Mouse (Mus musculus): ENCODE measurements at regions not wholly inside any gene's neighbourhood (a gene's known extent, or its start where the extent isn't known, plus 50 kb on each side); places are given as distances from the start of the nearest gene placed in this dataset.

- no peak for TF ChIP-seq CTCF (IDR thresholded peaks at IDR 0.05; ENCODE audit: low read depth)
- H3K36me3 ChIP-seq (ENCODE audit: insufficient read depth, low read length), result no peaks in the 10 kb centered on the region
- no peak for ATAC-seq (replicated peaks; ENCODE audit: low FRiP score, low read depth)
- H3K4me2 ChIP-seq (ENCODE audit: low read length), result no peak overlapping the region
- H3K9me3 ChIP-seq (replicated peaks; ENCODE audit: low read length), result no peaks in the 10 kb centered on the region
- H3K4me1 ChIP-seq (replicated peaks; ENCODE audit: insufficient read depth, low read length), result no peaks in the 10 kb centered on the region
- H3K27me3 ChIP-seq (ENCODE audit: insufficient read depth, low read length), result no peaks in the 10 kb centered on the region
- no peak overlapping the region for H3K4me3 ChIP-seq (replicated peaks; ENCODE audit: low read depth, low read length)
- no peak overlapping the region for H3K27ac ChIP-seq
- peak; percentile 47 for DNase-seq (ENCODE audit: low spot score)
- H3K9ac ChIP-seq (ENCODE audit: low read depth, low read length), result no peak overlapping the region
- 34% methylated on average over 8 of the region's 8 CpGs for WGBS
These were observed 545.5 kb downstream of the Lmo4 start for GRCm38 (mm10) chr3:143659421-143659978.

DNA sequence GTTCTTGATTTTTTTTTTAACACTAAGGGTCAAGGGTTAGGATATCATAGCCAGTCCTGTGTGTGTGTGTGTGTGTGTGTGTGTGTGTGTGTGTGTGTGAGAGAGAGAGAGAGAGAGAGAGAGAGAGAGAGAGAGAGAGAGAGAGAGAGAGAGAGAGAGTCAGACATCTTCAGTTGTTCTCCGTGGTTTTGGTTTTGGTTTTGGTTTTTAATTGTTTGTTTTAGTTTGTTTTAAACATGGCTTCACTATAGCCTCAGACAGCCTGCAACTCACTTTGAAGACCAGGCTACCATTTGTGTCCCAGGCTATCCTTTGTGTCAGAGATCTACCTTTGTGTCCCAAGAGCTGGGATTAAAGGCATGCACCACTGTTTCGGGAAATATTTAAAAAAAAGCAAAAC, 557.8 kb downstream of the Lmo4 start:
- H3K27me3 ChIP-seq (ENCODE audit: insufficient read depth, low read length), result no peaks in the 10 kb centered on the region
- DNase-seq (ENCODE audit: low spot score) (no peak), ATAC-seq (replicated peaks; ENCODE audit: low FRiP score, low read depth) (no peak)
- WGBS, result 82% methylated on average over 2 of the region's 2 CpGs
- TF ChIP-seq CTCF (IDR thresholded peaks at IDR 0.05; ENCODE audit: low read depth), result no peak
- no peaks in the 10 kb centered on the region for H3K36me3 ChIP-seq (ENCODE audit: insufficient read depth, low read length)
- H3K9ac ChIP-seq (ENCODE audit: low read depth, low read length), result no peak overlapping the region
- no peaks in the 10 kb centered on the region for H3K4me1 ChIP-seq (replicated peaks; ENCODE audit: insufficient read depth, low read length)
- no peak overlapping the region for H3K4me2 ChIP-seq (ENCODE audit: low read length)
- no peak overlapping the region for H3K27ac ChIP-seq
- no peak overlapping the region for H3K4me3 ChIP-seq (replicated peaks; ENCODE audit: low read depth, low read length)
- H3K9me3 ChIP-seq (replicated peaks; ENCODE audit: low read length), result no peaks in the 10 kb centered on the region

DNA sequence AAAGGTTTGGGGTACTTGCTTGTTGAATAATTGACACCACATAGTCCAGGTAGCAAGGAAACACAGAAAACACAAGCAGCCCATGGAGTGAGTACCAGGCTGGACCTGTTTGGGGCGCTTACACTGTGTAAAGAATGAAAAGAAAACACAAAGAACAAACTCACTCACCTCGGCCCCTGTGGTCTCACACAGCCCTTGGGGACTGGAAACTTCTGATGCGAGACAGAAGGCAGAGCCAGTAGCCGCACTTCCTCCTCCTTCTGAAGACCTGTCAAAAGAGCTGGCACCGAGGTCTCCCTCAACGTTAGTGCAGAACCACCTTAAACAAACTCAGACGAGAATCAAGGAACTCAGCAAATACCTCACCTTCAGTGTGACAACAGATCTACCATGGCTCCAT, 558.2 kb downstream of the Lmo4 start:
- DNase-seq (ENCODE audit: low spot score) (no peak), ATAC-seq (replicated peaks; ENCODE audit: low FRiP score, low read depth) (peak; percentile 87; the same call in 1 of the 2 replicates)
- Histone ChIP-seq H3K9me3 (replicated peaks; ENCODE audit: low read length) (no peaks in the 10 kb centered on the region), H3K4me1 (replicated peaks; ENCODE audit: insufficient read depth, low read length) (no peaks in the 10 kb centered on the region), H3K36me3 (ENCODE audit: insufficient read depth, low read length) (no peaks in the 10 kb centered on the region), H3K27ac (no peak overlapping the region), H3K4me3 (replicated peaks; ENCODE audit: low read depth, low read length) (no peak overlapping the region), H3K9ac (ENCODE audit: low read depth, low read length) (no peak overlapping the region), H3K4me2 (ENCODE audit: low read length) (no peak overlapping the region), H3K27me3 (ENCODE audit: insufficient read depth, low read length) (no peaks in the 10 kb centered on the region)
- WGBS, result 30% methylated on average over 7 of the region's 7 CpGs
- no peak for TF ChIP-seq CTCF (IDR thresholded peaks at IDR 0.05; ENCODE audit: low read depth)

DNA sequence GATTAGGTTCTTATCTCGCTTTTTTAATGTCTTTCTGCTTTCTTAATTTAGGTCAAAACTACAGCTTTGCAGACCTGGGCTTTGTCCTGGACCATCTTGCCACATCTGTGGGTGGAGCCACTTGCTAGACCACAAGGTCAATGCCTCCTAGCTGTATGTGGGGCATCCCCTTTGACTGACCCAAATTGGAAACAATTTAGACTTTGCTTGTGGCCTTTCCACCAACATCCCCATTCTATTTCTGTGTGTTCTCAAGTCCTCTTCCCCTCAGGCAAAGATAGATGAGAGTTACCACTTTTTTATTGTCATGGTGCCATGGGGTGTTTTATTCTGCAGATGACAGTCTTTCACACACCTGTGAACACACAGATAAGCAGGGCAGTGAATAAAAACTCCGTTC, 572.0 kb downstream of the Lmo4 start:
- 73% methylated on average over 2 of the region's 2 CpGs for WGBS
- Histone ChIP-seq H3K4me2 (ENCODE audit: low read length) (no peak overlapping the region), H3K4me3 (replicated peaks; ENCODE audit: low read depth, low read length) (no peak overlapping the region), H3K27me3 (ENCODE audit: insufficient read depth, low read length) (no peaks in the 10 kb centered on the region), H3K9ac (ENCODE audit: low read depth, low read length) (no peak overlapping the region), H3K36me3 (ENCODE audit: insufficient read depth, low read length) (no peaks in the 10 kb centered on the region), H3K9me3 (replicated peaks; ENCODE audit: low read length) (no peaks in the 10 kb centered on the region), H3K27ac (no peak overlapping the region), H3K4me1 (replicated peaks; ENCODE audit: insufficient read depth, low read length) (peaks cover 3% of the 10 kb centered on the region; the same call in 1 of the 2 replicates)
- DNase-seq (ENCODE audit: low spot score), result no peak
- no peak for ATAC-seq (replicated peaks; ENCODE audit: low FRiP score, low read depth)
- no peak for TF ChIP-seq CTCF (IDR thresholded peaks at IDR 0.05; ENCODE audit: low read depth)

DNA sequence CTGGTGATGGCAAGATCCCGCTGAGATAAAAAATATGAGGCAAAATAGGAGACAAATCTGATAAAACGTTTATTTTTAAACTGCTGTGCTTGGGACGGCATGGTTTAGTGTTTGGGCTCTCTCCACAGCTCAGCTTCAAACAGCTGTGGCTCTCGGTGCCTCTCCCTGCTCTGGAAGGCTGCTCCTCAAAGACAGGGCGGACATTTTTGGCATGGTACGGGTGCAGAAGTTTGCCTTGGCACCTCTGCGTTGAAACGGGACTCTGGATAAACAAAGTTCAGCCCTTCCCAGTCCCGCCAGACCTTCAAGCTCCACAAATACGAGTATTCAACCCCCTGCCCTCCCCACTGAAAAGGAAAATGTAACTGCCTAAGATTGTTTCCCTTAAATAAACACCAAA, 573.8 kb downstream of the Lmo4 start:
- no peaks in the 10 kb centered on the region for H3K9me3 ChIP-seq (replicated peaks; ENCODE audit: low read length)
- peaks cover 3% of the 10 kb centered on the region; the same call in 1 of the 2 replicates for H3K4me1 ChIP-seq (replicated peaks; ENCODE audit: insufficient read depth, low read length)
- no peak overlapping the region for H3K4me3 ChIP-seq (replicated peaks; ENCODE audit: low read depth, low read length)
- no peak for TF ChIP-seq CTCF (IDR thresholded peaks at IDR 0.05; ENCODE audit: low read depth)
- DNase-seq (ENCODE audit: low spot score), result no peak
- ATAC-seq (replicated peaks; ENCODE audit: low FRiP score, low read depth), result no peak
- H3K36me3 ChIP-seq (ENCODE audit: insufficient read depth, low read length), result no peaks in the 10 kb centered on the region
- peak overlapping the region; percentile 32; the same call in 1 of the 2 replicates for H3K4me2 ChIP-seq (ENCODE audit: low read length)
- H3K9ac ChIP-seq (ENCODE audit: low read depth, low read length), result no peak overlapping the region
- no peak overlapping the region for H3K27ac ChIP-seq
- no peaks in the 10 kb centered on the region for H3K27me3 ChIP-seq (ENCODE audit: insufficient read depth, low read length)
- 29% methylated on average over 10 of the region's 10 CpGs for WGBS

GRCm38 (mm10) chr3:143624906-143625305, 580.1 kb downstream of the Lmo4 start:
- Histone ChIP-seq H3K27me3 (ENCODE audit: insufficient read depth, low read length) (no peaks in the 10 kb centered on the region), H3K9me3 (replicated peaks; ENCODE audit: low read length) (no peaks in the 10 kb centered on the region), H3K4me3 (replicated peaks; ENCODE audit: low read depth, low read length) (no peak overlapping the region), H3K27ac (no peak overlapping the region), H3K4me1 (replicated peaks; ENCODE audit: insufficient read depth, low read length) (no peaks in the 10 kb centered on the region; the same call in 1 of the 2 replicates), H3K36me3 (ENCODE audit: insufficient read depth, low read length) (no peaks in the 10 kb centered on the region), H3K4me2 (ENCODE audit: low read length) (no peak overlapping the region), H3K9ac (ENCODE audit: low read depth, low read length) (no peak overlapping the region)
- no peak for DNase-seq (ENCODE audit: low spot score)
- WGBS, result 75% methylated on average over 3 of the region's 3 CpGs
- TF ChIP-seq CTCF (IDR thresholded peaks at IDR 0.05; ENCODE audit: low read depth), result no peak
- ATAC-seq (replicated peaks; ENCODE audit: low FRiP score, low read depth), result no peak

DNA sequence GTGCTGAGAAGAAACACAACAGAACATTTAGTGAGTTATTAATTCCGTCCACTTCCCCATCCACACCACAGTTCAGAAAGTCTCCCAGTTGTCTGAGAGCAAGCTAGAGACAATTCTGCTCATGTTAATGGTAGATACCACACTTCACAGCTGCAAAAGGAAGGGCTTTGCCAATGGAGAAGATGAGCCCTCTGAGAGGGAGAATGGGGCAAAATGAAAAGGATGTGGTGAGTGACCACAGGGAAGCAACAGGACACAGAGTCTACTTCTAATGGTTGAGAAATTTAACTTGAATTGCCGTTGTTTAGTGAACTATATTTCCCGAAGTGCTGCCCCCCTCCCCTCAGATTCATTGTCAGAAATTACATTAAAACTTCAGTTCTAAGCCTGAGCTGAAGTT, 582.7 kb downstream of the Lmo4 start:
- no peaks in the 10 kb centered on the region for H3K9me3 ChIP-seq (replicated peaks; ENCODE audit: low read length)
- H3K27ac ChIP-seq, result no peak overlapping the region
- H3K9ac ChIP-seq (ENCODE audit: low read depth, low read length), result no peak overlapping the region
- no peaks in the 10 kb centered on the region for H3K36me3 ChIP-seq (ENCODE audit: insufficient read depth, low read length)
- H3K4me1 ChIP-seq (replicated peaks; ENCODE audit: insufficient read depth, low read length), result no peaks in the 10 kb centered on the region
- TF ChIP-seq CTCF (IDR thresholded peaks at IDR 0.05; ENCODE audit: low read depth), result no peak
- WGBS, result 73% methylated on average over 3 of the region's 3 CpGs
- H3K27me3 ChIP-seq (ENCODE audit: insufficient read depth, low read length), result no peaks in the 10 kb centered on the region
- H3K4me2 ChIP-seq (ENCODE audit: low read length), result no peak overlapping the region
- DNase-seq (ENCODE audit: low spot score) (no peak), ATAC-seq (replicated peaks; ENCODE audit: low FRiP score, low read depth) (no peak)
- no peak overlapping the region for H3K4me3 ChIP-seq (replicated peaks; ENCODE audit: low read depth, low read length)
